Mouse (Mus musculus): ENCODE data around the gene Large2.
"Not testable (repeated sequence)": the region's sequence is repeated elsewhere in the genome, so short reads cannot be mapped to it uniquely, and the experiment has no call there.

The Large2 gene

GRCm38 (mm10) chr2:92374514-92374913, at the start of gene Large2, which contains the start of gene Pex16:
Gene Large2 (minus strand): TSS chr2:92374869.
Gene Pex16 (plus strand): TSS chr2:92374676.
- DNase-seq, result peak; percentile 60

- DNase-seq, result no peak
These were observed 49.2 kb upstream of the Large2 start for GRCm38 (mm10) chr2:92423702-92424461.

- no peak for DNase-seq
These were observed 48.5 kb upstream of the Large2 start for GRCm38 (mm10) chr2:92423156-92423555.

GRCm38 (mm10) chr2:92422388-92423135, 47.9 kb upstream of the Large2 start:
- no peak for DNase-seq

GRCm38 (mm10) chr2:92421723-92422387, 47.2 kb upstream of the Large2 start:
- no peak for DNase-seq

- no peak for DNase-seq
These were observed 37.0 kb upstream of the Large2 start for GRCm38 (mm10) chr2:92411705-92412104.

GRCm38 (mm10) chr2:92408309-92409045, 33.8 kb upstream of the Large2 start:
- DNase-seq, result no peak

- DNase-seq, result no peak
These were observed 31.0 kb upstream of the Large2 start for GRCm38 (mm10) chr2:92405687-92406086.

- no peak for DNase-seq
These were observed 30.1 kb upstream of the Large2 start for GRCm38 (mm10) chr2:92404737-92405136.

- no peak for DNase-seq
These were observed 29.2 kb upstream of the Large2 start for GRCm38 (mm10) chr2:92403776-92404319.

GRCm38 (mm10) chr2:92402591-92403326, 28.1 kb upstream of the Large2 start:
- DNase-seq, result no peak

- no peak for DNase-seq
These were observed 26.5 kb upstream of the Large2 start, which contains the start of gene Mapk8ip1 for GRCm38 (mm10) chr2:92401091-92401561. Gene Mapk8ip1 (minus strand): TSS chr2:92401263.

- no peak for DNase-seq
These were observed 26.0 kb upstream of the Large2 start for GRCm38 (mm10) chr2:92400682-92401081.

GRCm38 (mm10) chr2:92399877-92400276, 25.2 kb upstream of the Large2 start:
- not testable (repeated sequence) for DNase-seq

- no peak for DNase-seq
These were observed 22.8 kb upstream of the Large2 start for GRCm38 (mm10) chr2:92397436-92397835.

- no peak for DNase-seq
These were observed 20.9 kb upstream of the Large2 start for GRCm38 (mm10) chr2:92395535-92395934.

GRCm38 (mm10) chr2:92392318-92393264, 17.9 kb upstream of the Large2 start:
- DNase-seq, result no peak

- DNase-seq, result no peak
These were observed 17.1 kb upstream of the Large2 start for GRCm38 (mm10) chr2:92391703-92392317.

GRCm38 (mm10) chr2:92391116-92391515, 16.4 kb upstream of the Large2 start:
- DNase-seq, result no peak
